Mouse (Mus musculus): ENCODE measurements around the gene B4galnt1.
"Not testable (repeated sequence)": the region's sequence is repeated elsewhere in the genome, so short reads cannot be mapped to it uniquely, and the experiment has no call there.

B4galnt1 gene

DNA sequence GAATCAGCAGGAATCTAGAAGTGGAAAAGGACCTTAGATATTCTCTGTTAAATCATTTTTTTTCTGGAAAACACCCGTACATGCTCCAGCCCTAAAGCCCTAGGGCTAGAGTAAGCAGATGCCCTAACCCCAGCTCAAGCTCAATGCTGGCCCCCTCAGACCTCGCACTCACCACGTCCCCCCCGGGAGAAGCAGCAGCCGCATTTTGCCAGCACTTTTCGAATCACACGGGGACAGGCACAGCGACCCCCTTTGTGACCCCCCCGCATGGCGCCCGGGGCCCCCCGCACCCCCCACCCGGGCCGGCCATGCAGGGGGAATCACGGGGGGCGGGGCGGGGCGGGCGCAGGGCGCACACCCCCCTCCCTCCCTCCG lies 23.0 kb downstream of the B4galnt1 start:
- no peak for DNase-seq (ENCODE audit: inconsistent age in 2 of 2, low spot score in 1 of 2)

DNA sequence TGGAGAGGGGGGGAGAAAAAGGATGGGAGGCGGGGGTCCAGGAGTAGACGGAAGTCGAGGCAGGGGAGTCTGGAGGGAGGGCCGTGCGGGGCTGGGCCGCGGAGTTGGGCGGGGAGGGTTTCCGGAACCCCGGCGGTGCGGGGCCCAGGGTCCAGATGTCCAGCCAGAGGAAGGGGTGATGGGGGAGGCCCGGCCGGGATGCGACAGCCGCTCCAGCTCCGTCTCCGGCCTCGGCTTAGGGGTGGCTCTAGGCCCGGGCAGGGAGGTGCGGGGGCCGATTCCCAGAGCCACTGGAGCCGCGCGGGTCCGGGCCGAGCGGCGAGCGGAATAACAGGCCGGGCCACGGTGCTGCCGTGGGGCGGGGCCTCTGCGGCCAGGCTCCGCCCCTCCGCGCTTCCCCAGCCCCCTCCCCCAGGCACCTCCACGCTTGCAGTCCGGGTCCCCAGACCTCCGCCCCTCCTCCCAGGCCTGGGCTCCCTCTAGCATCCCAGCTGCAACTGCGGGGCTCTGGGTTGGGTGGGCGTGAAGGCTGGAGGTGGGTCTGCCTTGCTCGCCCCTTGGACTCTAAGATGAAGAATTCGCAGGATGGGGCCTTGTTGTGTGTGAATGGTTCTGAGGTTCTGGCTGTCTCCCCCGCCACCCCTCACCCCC lies 23.6 kb downstream of the B4galnt1 start:
- DNase-seq (ENCODE audit: inconsistent age in 2 of 2, low spot score in 1 of 2): peak; percentile 71 to 90

DNA sequence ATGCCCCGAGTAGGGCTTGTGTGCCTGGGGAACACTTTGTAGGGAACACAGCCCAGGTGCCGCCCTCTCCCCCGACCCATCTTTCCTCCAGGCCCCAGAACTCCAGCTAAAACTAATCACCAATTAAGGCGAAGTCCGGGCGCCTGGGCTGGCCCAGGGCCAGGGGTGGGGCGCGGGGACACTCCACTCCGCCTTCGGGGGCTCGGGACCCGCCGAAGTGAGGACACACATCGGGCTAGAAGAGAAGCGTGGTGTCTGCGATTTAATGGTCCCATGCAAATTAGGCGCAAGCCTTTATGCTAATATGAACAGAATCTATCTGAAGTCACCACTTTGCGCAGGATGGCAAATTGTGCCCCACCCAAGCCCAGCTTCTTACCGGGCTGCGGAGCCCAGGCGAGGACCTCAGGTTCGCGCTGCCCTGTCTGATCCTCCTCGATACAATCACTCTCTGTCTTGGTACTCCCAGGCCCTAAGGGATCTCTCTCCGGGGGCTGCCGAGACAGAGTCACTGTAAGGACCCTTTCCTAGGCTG lies 24.2 kb downstream of the B4galnt1 start:
- DNase-seq (ENCODE audit: inconsistent age in 2 of 2, low spot score in 1 of 2): peak in 1 of 2 experiments; percentile 80

DNA sequence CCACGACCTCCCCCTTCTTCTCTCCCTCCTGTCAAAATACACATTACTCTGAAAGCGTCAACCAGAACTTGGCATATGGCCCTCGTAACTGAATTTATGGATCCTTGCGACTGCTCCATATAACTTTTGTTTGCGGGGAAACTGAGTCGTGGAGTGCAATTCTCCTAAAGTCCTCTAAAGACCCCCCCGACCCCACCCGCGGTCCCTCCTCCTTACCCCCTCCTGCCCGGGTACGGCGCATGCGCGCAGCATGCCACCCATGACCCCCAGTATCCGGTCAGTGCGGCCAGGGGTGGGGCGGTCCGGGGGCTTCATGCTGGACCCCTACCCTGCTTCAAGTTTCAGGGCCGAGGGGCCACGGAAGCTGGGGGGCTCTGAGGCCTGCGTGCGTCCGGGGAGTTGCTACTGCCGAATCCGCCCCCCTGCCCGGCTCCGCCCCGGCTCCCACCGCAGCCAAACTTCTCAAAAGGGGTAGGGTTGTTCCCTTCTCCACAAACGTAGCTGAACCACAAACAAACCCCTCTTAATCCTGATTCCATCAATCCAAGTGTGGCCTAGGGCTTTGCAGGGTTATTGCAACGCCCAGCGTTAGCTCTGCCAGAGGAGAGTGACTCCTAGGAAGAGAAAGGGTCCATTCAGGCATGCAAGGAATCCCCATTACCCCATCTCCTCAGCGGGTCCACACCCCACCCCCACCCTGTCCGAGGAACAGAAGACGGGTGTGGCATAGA lies 24.8 kb downstream of the B4galnt1 start, which contains the start of gene Arhgef25:
TSS of gene Arhgef25 (minus strand) at position 433 of the 731 bp plus-strand sequence.
- peak; percentile 62 to 85 for DNase-seq (ENCODE audit: inconsistent age in 2 of 2, low spot score in 1 of 2)

DNA sequence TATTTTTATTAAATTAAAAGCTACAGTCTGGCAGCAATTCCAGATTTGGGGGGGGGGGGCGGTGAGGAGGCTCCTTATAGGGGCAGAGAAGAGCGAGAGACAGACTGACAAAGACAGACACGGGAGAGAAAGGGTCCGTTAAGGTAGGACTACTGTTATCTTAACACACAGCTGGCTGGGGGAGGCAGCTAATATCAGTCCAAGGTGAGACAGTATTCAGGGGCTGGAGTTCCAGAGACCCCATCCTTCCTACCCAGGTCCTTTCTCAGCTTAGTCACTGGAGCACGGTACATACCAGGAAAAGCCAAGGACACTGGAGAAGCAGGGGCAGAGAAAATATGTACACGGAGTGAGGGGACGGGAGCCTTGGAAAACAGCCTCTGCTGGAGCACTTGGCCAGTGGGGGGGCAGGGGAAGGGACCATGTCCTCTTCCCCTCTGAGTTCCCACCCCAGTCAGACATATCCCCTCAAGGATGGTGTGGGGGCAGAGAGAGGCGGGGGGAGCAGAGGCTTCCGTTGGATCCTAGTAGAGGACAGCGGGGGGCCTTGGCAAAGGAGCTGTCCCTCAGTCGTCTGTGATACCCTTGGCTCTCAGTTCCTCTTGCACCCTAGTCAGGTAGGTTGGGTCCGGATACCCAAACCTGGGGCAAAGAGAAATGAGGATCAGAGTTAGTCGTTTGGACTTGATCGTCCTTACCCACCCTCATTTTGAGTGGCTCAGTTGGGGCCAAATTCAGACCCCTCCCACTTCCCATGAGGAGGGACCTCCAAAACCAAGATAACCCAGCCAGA lies 25.6 kb downstream of the B4galnt1 start:
- DNase-seq (ENCODE audit: inconsistent age in 2 of 2, low spot score in 1 of 2): no peak

DNA sequence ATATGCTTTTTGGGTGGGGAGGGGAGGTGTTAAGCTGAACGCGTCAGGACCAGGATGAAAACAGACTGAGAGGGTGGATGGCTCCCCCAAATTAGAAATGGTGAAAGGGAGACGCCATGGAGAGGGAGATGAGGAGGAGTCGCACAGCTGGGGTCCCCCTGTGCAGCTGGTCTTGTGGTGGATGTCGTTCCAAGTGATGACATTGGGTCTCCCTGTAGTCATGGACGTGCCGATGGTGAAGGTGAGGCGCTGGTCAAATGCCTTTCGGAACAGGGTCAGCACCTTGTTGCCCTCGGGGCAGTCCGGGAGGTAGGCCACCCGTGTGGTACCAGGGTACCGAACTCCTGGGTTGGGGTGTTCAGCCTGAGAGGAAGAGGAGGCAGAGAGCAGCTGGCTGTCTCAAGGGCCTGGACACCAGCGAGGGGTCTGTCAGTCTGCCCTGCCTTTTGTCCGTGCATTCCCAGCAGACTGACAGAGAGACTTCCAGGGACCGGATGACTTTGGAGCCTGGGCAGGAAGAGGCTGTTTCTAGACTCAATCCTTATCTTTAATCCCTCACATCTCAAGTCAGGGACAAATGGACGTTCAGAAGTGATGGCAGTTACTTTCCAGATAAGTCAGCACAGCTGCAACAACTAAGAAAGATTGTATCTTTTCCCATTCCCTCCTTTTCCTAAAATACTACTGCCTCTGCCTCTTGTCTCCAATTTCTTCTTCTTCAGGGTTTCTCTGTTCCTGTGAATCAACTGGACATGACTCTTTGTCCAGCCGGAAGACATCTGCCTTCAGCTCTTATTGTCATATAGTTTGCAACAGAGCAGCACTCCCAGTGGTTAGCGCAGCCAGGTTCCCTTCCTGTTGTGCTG lies 26.4 kb downstream of the B4galnt1 start:
- DNase-seq (ENCODE audit: inconsistent age in 2 of 2, low spot score in 1 of 2): no peak

DNA sequence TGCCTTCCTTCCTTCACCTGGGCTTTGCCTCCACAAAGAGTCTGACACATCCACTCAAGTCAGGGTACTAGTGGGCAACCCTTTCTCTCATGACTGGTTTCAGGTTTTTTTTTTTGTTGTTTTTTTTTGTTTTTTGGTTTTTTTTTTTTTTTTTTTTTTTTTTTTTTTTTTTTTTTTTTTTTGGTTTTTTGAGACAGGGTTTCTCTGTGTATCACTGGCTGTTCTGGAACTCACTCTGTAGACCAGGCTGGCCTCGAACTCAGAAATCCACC lies 27.0 kb downstream of the B4galnt1 start:
- DNase-seq (ENCODE audit: inconsistent age in 2 of 2, low spot score in 1 of 2): not testable (repeated sequence)

DNA sequence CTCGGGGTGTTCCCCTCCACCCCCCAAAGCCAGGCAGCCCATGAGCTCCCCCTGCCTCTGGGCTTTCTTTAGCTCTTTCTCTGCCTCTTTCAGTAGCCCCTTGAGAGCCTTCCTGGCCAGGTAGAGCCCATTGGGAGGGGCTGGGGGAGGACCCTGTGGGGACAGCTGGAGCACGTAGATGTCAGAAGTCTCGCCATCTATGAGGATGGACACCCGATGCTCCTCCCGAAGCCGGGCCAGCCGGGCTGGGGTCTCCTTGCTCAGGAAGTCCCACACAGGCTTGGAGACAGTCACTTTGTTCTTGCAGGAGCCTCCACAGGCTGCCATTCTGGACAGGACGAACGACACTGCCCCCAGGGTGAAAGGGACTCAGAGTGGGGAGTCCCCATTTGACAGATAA lies 28.0 kb downstream of the B4galnt1 start:
- DNase-seq (ENCODE audit: inconsistent age in 2 of 2, low spot score in 1 of 2): no peak

DNA sequence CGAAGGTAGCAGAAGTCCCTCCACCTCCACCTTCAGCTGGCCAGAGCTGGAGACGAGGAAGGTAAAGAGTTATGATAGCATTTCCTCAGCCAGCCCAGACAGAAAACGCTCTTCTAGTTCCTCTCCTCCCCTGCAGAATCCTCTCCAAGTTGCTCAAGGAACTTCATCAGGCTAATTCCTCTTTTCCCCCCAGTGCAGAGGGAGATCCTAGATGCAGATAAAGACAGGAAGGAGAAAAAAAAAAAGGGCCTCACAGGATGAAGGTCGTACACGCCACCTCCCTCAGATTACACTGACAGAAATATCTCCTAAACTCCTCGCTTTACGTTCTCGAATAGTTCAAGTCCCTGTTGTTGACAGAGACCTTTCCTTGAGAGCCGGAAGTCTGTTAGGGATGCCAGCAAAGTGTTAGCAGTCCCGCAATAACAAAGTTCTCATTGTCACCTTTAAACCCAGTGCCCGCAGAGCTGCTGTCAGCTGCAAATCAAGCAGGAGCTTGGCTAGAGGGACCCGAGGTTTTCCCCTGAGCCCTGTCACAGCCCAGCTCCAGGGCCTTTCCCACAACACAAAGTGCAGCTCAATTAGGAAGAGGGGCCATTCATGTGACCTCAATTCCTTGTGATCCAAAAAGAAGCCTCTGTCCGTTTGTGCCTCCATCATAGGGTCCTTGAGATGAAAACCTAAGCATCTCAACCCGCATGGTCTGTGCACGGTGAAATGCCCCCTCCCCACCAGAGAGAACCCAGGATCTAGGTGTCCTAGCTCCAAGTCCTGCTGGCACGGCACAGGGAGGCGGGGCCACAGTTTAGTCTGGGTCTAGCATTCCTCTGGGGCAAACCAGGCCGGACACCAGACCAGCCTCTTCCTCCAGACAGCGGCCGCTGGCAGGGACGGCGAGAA lies 29.7 kb downstream of the B4galnt1 start:
- DNase-seq (ENCODE audit: inconsistent age in 2 of 2, low spot score in 1 of 2): peak; percentile 78 to 92

DNA sequence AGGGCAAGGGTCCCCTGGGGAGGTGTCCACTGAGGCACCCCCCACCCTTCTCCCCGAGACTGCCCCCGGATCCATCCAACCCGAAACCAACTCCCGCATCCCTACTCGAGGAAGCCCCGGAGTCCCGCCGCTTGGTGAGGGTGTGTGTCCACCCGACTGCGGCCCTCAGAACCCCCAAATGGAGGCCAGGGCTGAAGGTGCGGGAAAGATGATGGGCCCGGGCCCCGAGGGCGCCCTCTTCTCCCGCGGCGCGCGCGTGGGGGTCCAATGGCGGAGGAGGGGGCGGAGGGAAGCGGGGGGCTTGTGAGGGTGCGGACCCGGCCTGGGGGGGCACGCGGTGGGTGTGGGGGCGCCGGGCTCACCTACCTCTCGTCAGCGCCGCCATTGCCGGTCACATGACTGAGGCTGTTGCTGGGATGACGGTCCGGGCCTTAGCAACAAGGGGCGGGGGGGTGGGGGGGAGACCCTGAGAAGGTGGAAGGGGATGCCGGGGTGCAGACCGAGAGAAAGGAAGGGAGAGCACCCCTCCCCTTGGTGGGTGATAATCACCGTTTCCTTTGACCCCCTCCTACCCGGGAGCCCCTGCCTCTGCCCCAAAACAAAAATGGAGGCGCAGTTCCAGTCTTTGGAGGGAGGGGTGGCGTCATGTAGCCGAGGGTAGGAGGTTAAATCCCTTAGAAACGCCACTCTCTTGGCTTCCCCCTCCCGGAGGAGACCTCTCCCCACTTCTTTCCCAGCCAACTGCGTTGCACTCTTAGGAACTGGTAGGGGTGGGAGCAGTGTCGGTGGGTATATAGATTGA lies 30.5 kb downstream of the B4galnt1 start, which contains the start of gene Dtx3:
TSS of gene Dtx3 (minus strand) at position 401 of the 802 bp plus-strand sequence.
- peak; percentile 59 to 78 for DNase-seq (ENCODE audit: inconsistent age in 2 of 2, low spot score in 1 of 2)

DNA sequence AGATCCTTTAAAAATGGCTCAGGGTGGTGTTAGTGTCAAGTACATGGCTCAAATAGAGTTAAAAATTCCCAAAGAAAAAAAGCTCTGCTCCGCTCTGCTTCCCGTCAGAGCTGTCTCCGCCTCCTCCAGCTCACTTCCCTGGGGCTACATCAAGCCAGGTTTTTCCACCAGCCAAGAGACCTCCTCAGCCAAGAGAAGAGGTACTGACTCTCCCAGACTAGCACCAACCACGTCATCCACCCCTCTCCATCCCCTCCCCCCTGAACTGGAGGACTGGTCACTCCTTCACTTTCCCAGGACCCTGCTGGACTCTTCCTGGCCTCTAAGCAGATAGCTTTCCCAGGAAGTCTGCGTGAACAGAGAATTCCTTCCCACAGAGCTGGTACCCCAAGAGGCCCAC lies 31.4 kb downstream of the B4galnt1 start:
- DNase-seq (ENCODE audit: inconsistent age in 2 of 2, low spot score in 1 of 2): peak; percentile 79 to 82

DNA sequence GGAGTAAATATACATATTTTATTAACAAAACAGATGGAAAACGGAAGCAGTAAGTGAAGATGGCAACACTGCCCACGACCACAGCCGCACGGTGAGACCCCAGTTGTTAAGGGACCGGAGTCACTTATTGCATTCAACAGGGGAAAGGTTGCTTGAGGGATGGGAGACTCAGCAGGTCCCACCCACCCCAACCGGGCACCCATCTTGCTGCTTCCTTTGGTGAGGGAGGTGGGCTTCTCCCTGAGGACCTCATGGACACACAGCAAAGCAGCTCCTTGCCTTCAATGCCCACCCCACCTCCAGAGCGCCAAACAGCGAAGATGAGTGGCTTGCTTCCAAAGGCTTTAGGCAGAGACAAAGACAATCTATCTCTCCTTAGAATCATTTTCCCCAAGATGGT lies 32.1 kb downstream of the B4galnt1 start:
- no peak for DNase-seq (ENCODE audit: inconsistent age in 2 of 2, low spot score in 1 of 2)

DNA sequence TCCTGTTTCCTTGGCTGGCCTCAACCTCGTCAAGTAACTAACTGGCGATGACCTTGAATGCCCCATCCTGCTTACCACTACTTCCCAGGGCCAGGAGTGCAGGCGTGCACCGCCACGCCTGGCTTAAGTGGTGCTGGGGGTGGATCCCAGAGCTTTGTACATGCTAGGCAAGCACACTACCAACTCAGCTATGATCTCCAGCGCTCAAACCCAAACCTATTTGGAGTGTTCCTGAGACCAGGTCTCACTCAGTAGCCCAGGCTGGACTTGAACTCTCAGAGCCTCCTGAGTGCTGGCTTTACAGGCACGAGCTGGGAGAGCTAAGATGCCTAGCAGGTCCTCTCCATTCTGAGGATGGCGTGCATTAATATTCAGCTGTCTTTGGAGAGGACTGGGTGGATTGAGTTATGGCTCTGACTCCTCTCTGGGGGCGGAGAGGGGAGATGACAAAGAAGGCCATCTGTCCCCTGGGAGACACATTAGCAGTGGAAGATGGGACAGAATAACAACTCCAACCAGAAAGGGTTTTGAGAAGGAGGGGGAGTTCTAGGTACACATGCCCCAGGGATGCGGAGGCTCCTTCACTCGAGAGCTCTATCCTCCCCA lies 32.6 kb downstream of the B4galnt1 start:
- DNase-seq (ENCODE audit: inconsistent age in 2 of 2, low spot score in 1 of 2): no peak

DNA sequence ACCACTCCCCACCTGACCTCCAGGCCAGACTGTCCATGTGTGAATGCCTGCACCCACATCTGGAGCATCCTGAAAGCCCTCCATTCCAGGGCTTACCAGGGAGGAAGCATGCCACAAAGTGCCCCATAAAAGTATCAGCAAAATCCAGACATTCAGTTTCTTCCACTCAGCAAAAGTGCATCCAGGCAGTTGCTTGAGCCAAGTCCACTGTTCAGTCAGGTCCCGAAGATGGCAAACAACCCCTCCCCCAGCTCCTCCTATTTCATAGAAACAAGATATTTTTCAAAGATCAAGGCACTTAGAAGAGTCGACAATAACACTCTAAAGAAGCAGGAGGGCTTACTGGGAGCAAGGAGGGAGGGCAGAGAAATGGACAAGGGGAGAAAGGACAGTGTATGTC lies 33.5 kb downstream of the B4galnt1 start:
- DNase-seq (ENCODE audit: inconsistent age in 2 of 2, low spot score in 1 of 2): no peak

DNA sequence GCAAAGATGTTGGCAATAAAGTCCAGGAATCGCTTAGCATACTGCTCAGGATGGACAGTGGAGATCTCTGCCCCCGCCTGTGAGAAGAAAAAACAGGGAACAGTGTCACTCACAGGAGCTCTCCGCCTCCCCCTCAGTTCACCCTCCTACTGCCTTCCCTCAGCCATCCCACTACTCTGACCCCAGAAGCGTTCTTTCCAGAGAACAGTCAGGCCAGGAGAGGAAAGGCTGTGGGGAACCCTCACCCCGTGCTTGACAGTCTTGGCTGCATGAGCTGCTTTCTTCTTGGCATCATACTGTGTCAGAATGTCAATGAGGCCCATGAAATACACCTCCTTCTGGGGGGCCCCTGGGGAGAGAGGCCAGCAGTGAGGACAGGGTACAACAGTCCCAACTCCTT lies 34.0 kb downstream of the B4galnt1 start:
- DNase-seq (ENCODE audit: inconsistent age in 2 of 2, low spot score in 1 of 2): no peak

DNA sequence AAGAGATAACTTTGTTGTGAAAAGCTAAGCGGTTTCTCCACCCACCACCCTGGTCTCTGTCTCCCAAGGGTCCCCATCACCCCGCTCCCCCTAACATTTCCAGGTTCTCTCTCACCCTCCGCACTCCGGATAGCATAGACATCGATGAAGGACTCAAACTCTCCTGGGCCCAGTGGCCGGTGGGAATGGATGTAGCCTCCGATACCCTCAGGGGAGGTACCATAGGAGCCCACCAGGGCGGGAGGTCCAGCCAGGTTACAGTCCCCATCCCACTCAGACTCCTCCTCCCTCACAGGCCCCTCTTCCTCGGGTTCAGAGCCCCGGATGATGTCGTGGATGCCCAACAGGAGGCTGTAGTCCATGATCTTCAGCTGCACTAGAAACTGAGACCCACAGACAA lies 34.4 kb downstream of the B4galnt1 start:
- no peak for DNase-seq (ENCODE audit: inconsistent age in 2 of 2, low spot score in 1 of 2)

DNA sequence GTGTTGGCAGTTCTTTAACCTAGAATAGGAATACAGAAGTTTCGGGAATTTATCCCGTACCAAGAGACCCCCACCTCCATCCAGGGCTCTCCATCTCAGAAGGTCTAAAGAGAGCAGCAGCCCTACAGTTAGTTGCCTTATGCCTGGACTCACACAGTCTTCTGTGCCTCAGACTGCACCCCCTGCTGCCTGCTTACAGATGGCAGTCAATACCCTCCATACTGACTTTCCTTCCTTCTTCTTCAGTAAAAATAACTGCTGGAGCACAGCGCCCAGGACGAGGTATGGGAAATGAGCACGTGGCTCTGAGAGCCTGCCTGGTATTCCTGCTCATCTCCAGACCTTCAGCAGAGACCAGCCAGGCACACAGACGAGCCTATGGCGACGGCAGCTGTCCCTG lies 35.3 kb downstream of the B4galnt1 start:
- no peak for DNase-seq (ENCODE audit: inconsistent age in 2 of 2, low spot score in 1 of 2)

DNA sequence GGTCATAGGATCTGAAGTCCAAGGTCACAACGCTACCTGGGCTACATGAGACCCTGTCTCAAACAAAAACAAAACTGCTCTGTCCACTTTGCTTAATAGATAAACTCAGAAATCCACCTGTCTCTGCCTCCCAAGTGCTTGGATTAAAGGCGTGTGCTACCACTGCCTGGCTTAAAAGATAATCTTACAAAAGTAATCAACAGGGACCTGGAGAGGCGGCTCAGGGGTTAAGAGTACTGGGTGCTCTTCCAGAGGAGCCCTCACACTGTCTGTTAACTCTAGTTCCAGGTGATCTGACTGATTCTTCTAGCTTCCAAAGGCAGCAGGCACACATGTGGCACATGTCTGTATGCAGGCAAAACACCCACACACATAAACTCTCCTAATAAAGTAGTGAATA lies 38.1 kb downstream of the B4galnt1 start:
- no peak for DNase-seq (ENCODE audit: inconsistent age in 2 of 2, low spot score in 1 of 2)

DNA sequence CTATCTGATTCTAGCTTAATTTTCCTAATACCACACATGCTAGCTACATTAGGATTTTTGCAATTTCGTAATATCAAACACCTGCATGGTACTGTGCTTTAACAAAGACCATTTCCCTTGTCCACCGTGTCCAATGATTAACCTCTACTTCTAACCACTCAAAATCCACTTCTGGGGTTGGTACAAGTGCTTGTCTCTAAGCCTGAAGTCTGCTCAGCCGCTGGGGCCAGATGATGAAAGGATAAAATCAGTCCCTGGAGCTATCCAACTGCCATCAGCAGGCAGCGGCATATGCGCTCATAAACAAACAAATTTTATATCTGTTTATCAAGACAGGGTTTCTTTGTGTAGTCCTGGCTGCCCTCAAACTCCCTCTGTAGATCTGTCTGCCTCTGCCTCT lies 39.6 kb downstream of the B4galnt1 start:
- DNase-seq (ENCODE audit: inconsistent age in 2 of 2, low spot score in 1 of 2): no peak
